Mouse (Mus musculus) CH12.LX (cell line): Measurements from ENCODE around the gene Nfkbia. TPM values are rescaled to one million over a fixed set of nuclear protein-coding genes. Genes with fewer than 3 reads are reported as not detected.

Experiments used
- DNase-seq: peaks from one replicate; pipeline ENCODE4 v3.0.0-alpha.2; 2013; ENCODE audit errors: extremely low read depth
- H3K27ac ChIP-seq: 2 replicates; pipeline ENCODE4 v1.5.1; 2012; ENCODE audit warnings: low read depth, mild to moderate bottlenecking, control low read depth, moderate library complexity; ENCODE audit not compliant: insufficient read depth
- H3K27me3 ChIP-seq: replicated peaks from 2 replicates; pipeline ENCODE3; 2012; ENCODE audit warnings: inconsistent platforms
- H3K36me3 ChIP-seq, 2 experiments: replicated peaks in 1 of 2; 2 replicates each; pipeline versions ENCODE3 to v1.6.1; 2012; ENCODE audit warnings: inconsistent platforms in 1 of 2, low read length in 1 of 2, mild to moderate bottlenecking in 1 of 2, mixed read lengths in 1 of 2, moderate library complexity in 1 of 2; ENCODE audit not compliant: control insufficient read depth in 1 of 2, insufficient read depth in 1 of 2
- H3K4me1 ChIP-seq, 2 experiments: 2 replicates each; pipeline ENCODE4 v1.6.1; 2012; ENCODE audit warnings: inconsistent platforms in 1 of 2, moderate library complexity in 1 of 2; ENCODE audit not compliant: insufficient read depth in 2 of 2, control insufficient read depth in 1 of 2
- H3K4me2 ChIP-seq: 2 replicates; pipeline ENCODE4 v1.6.1; 2012; ENCODE audit warnings: low read depth, mild to moderate bottlenecking, control low read depth; ENCODE audit not compliant: poor library complexity, insufficient read depth, severe bottlenecking
- H3K4me3 ChIP-seq, 3 experiments: fragments of 150-350 bp in 1 of 3; sonication (generic) in 1 of 3; replicated peaks in 1 of 3; 2 replicates each; pipeline versions ENCODE3 to v1.5.1; 2011 to 2012; ENCODE audit warnings: low read depth in 2 of 3, low read length in 2 of 3, mild to moderate bottlenecking in 2 of 3, moderate library complexity in 2 of 3, control low read depth in 1 of 3, improper control_type of control experiment in 1 of 3, inconsistent platforms in 1 of 3, mixed read lengths in 1 of 3; ENCODE audit not compliant: poor library complexity in 1 of 3
- H3K79me2 ChIP-seq: replicated peaks from 2 replicates; pipeline ENCODE4 v1.6.1; 2012; ENCODE audit warnings: mild to moderate bottlenecking, moderate library complexity; ENCODE audit not compliant: control insufficient read depth, poor library complexity, insufficient read depth, severe bottlenecking; ENCODE audit errors: extremely low read depth
- H3K9ac ChIP-seq: 2 replicates; pipeline ENCODE4 v1.6.1; 2012; ENCODE audit warnings: low read depth, mild to moderate bottlenecking, control low read depth, moderate library complexity; ENCODE audit not compliant: insufficient read depth
- H3K9me3 ChIP-seq: replicated peaks from 2 replicates; pipeline ENCODE3; 2012; ENCODE audit warnings: low read length, inconsistent platforms, mixed read lengths
- HCFC1 ChIP-seq: IDR thresholded peaks from 2 replicates; pipeline ENCODE4 v1.6.1; 2012; ENCODE audit warnings: low read depth, mild to moderate bottlenecking, inconsistent platforms, low read length, improper control_type of control experiment
- MAZ ChIP-seq: IDR thresholded peaks from 2 replicates; pipeline ENCODE4 v1.6.1; 2012; ENCODE audit warnings: low read depth, mild to moderate bottlenecking, inconsistent platforms, low read length, improper control_type of control experiment, moderate library complexity
- NRF1 ChIP-seq: IDR thresholded peaks from 2 replicates; pipeline ENCODE4 v1.6.1; 2014; ENCODE audit warnings: low read depth, mild to moderate bottlenecking, inconsistent platforms, low read length, improper control_type of control experiment, moderate library complexity
- USF2 ChIP-seq: conservative IDR thresholded peaks from 2 replicates; pipeline ENCODE4 v1.6.1; 2011; ENCODE audit warnings: low read depth, low read length, improper control_type of control experiment
- ZKSCAN1 ChIP-seq: IDR thresholded peaks from 2 replicates; pipeline ENCODE4 v1.6.1; 2012; ENCODE audit warnings: low read depth, inconsistent platforms, low read length, improper control_type of control experiment, borderline replicate concordance
- dilution Hi-C: fragments of 300-500 bp; cut with MboI; formaldehyde crosslinking; loops from 2 replicates; pipeline ENCODE4 v1.14.3; 2020; ENCODE audit warnings: low sequenced_read_pairs; ENCODE audit not compliant: extremely low pct_unique_long_range_greater_than_20kb, extremely low pct_ligation_motif_present
- in situ Hi-C: fragments of 300-500 bp; cut with MboI; formaldehyde crosslinking; loops from 3 replicates; pipeline ENCODE4 v1.14.3; 2019; ENCODE audit warnings: low sequenced_read_pairs, low pct_ligation_motif_present, low pct_unique_long_range_greater_than_20kb, mixed read lengths
- polyA plus RNA-seq: library from polyadenylated mRNA; unstranded; fragments of >175 nt; gene quantifications from 2 replicates; pipeline ENCODE4 v1.2.1, GENCODE M21; 2012; ENCODE audit warnings: low read depth; ENCODE audit not compliant: insufficient read length
- total RNA-seq, 2 experiments: library from RNA; depleted of rRNA; stranded (reverse); fragments of 300-350 nt in 1 of 2; fragments of >200 nt in 1 of 2; gene quantifications; 2 replicates each; pipeline ENCODE4 v1.2.3; 2012 to 2014

The Nfkbia gene
- total and polyA plus RNA-seq, 3 experiments = 143 to 702 (median 178) TPM

GRCm38 (mm10) chr12:55440416-55440815 lies 52.0 kb downstream of the Nfkbia start:
- Histone ChIP-seq H3K9me3 (no peaks in the 10 kb centered on the region), H3K36me3 (no peaks in the 10 kb centered on the region), H3K9ac (no peak overlapping the region), H3K27me3 (no peaks in the 10 kb centered on the region), H3K4me2 (no peak overlapping the region), H3K4me1 (peaks cover 64 to 99% of the 10 kb centered on the region in 2 experiments), H3K79me2 (no peaks in the 10 kb centered on the region), H3K27ac (peak overlapping the region; percentile 98), H3K4me3 (no peak overlapping the region)
- no peak for DNase-seq
- dilution Hi-C loops = no loop called here
- in situ Hi-C loops = loop anchor here (5.0 kb wide), 1 partner anchor 52 kb away; the partner anchor contains the start of gene Nfkbia
- TF ChIP-seq ZKSCAN1 (no peak), NRF1 (no peak), MAZ (no peak), HCFC1 (no peak), USF2 (no peak)

Other genes starting within 250 kb of the Nfkbia start
- gene 1110008L16Rik, start 193.1 kb downstream of the Nfkbia start, total RNA-seq (2012; rRNA removed) = 25.7 and 27.9 TPM in 2 replicates
- gene 1110008L16Rik, start 193.1 kb downstream of the Nfkbia start, total RNA-seq (2014; rRNA removed) = 32.6 and 37.0 TPM in 2 replicates
- 26.8 and 28.9 TPM in 2 replicates for gene 1110008L16Rik, start 193.1 kb downstream of the Nfkbia start, polyA plus RNA-seq
- 13.7 and 17.0 TPM in 2 replicates for gene Ppp2r3c, start 189.6 kb downstream of the Nfkbia start, total RNA-seq (2012; rRNA removed)
- 31.1 and 34.5 TPM in 2 replicates for gene Ppp2r3c, start 189.6 kb downstream of the Nfkbia start, total RNA-seq (2014; rRNA removed)
- 29.9 and 36.8 TPM in 2 replicates for gene Ppp2r3c, start 189.6 kb downstream of the Nfkbia start, polyA plus RNA-seq
- gene Psma6, start 108.4 kb downstream of the Nfkbia start, total RNA-seq (2012; rRNA removed) = 271 and 319 TPM in 2 replicates
- gene Psma6, start 108.4 kb downstream of the Nfkbia start, total RNA-seq (2014; rRNA removed) = 585 and 610 TPM in 2 replicates
- 307 and 352 TPM in 2 replicates for gene Psma6, start 108.4 kb downstream of the Nfkbia start, polyA plus RNA-seq
- not detected in 2 replicates for gene Aldoart2, start 72.6 kb upstream of the Nfkbia start, total RNA-seq (2012; rRNA removed)
- not detected in 2 replicates for gene Aldoart2, start 72.6 kb upstream of the Nfkbia start, total RNA-seq (2014; rRNA removed)
- gene Aldoart2, start 72.6 kb upstream of the Nfkbia start, polyA plus RNA-seq = 0.16 TPM in 1 of 2 replicates, not detected in the other
- not detected in 2 replicates for gene Insm2, start 106.8 kb upstream of the Nfkbia start, total RNA-seq (2012; rRNA removed)
- gene Insm2, start 106.8 kb upstream of the Nfkbia start, total RNA-seq (2014; rRNA removed) = not detected in 2 replicates
- gene Insm2, start 106.8 kb upstream of the Nfkbia start, polyA plus RNA-seq = not detected in 2 replicates